Mouse (Mus musculus): ENCODE measurements around the gene Sh3rf3. TPM values are rescaled to one million over a fixed set of nuclear protein-coding genes. Genes with fewer than 3 reads are reported as not detected.
"Not testable (repeated sequence)": the region's sequence is repeated elsewhere in the genome, so short reads cannot be mapped to it uniquely, and the experiment has no call there.

The Sh3rf3 gene
- total RNA-seq, 2 experiments from 2014 or later, result 2.4 to 2.6 TPM

GRCm38 (mm10) chr10:58981674-58982329 lies 168.6 kb downstream of the Sh3rf3 start:
- no peak for DNase-seq (ENCODE audit: low spot score in 2 of 2)

- DNase-seq (ENCODE audit: low spot score in 2 of 2), result no peak
These were observed 169.5 kb downstream of the Sh3rf3 start for GRCm38 (mm10) chr10:58982546-58983154.

GRCm38 (mm10) chr10:58991611-58992010 lies 178.5 kb downstream of the Sh3rf3 start:
- DNase-seq (ENCODE audit: low spot score in 2 of 2), result no peak

- no peak for DNase-seq (ENCODE audit: low spot score in 2 of 2)
These were observed 181.6 kb downstream of the Sh3rf3 start for GRCm38 (mm10) chr10:58994726-58995125.

GRCm38 (mm10) chr10:58995132-58995531 lies 182.0 kb downstream of the Sh3rf3 start:
- DNase-seq (ENCODE audit: low spot score in 2 of 2), result no peak

- no peak for DNase-seq (ENCODE audit: low spot score in 2 of 2)
These were observed 189.2 kb downstream of the Sh3rf3 start for GRCm38 (mm10) chr10:59002361-59002760.

GRCm38 (mm10) chr10:59011415-59011814 lies 198.3 kb downstream of the Sh3rf3 start:
- no peak for DNase-seq (ENCODE audit: low spot score in 2 of 2)

GRCm38 (mm10) chr10:59013618-59014017 lies 200.5 kb downstream of the Sh3rf3 start:
- no peak for DNase-seq (ENCODE audit: low spot score in 2 of 2)

GRCm38 (mm10) chr10:59019302-59019973 lies 206.3 kb downstream of the Sh3rf3 start:
- no peak for DNase-seq (ENCODE audit: low spot score in 2 of 2)

- no peak for DNase-seq (ENCODE audit: low spot score in 2 of 2)
These were observed 237.3 kb downstream of the Sh3rf3 start for GRCm38 (mm10) chr10:59050434-59050833.

GRCm38 (mm10) chr10:59056294-59056693 lies 243.1 kb downstream of the Sh3rf3 start:
- no peak for DNase-seq (ENCODE audit: low spot score in 2 of 2)

- DNase-seq (ENCODE audit: low spot score in 2 of 2), result no peak
These were observed 253.6 kb downstream of the Sh3rf3 start for GRCm38 (mm10) chr10:59066804-59067203.

- no peak for DNase-seq (ENCODE audit: low spot score in 2 of 2)
These were observed 259.7 kb downstream of the Sh3rf3 start for GRCm38 (mm10) chr10:59072827-59073226.

GRCm38 (mm10) chr10:59076681-59077080 lies 263.5 kb downstream of the Sh3rf3 start:
- no peak for DNase-seq (ENCODE audit: low spot score in 2 of 2)

- no peak for DNase-seq (ENCODE audit: low spot score in 2 of 2)
These were observed 264.8 kb downstream of the Sh3rf3 start for GRCm38 (mm10) chr10:59077909-59078308.

GRCm38 (mm10) chr10:59085604-59086003 lies 272.4 kb downstream of the Sh3rf3 start:
- no peak for DNase-seq (ENCODE audit: low spot score in 2 of 2)

- no peak for DNase-seq (ENCODE audit: low spot score in 2 of 2)
These were observed 273.4 kb downstream of the Sh3rf3 start for GRCm38 (mm10) chr10:59086578-59086977.

- no peak for DNase-seq (ENCODE audit: low spot score in 2 of 2)
These were observed 276.9 kb downstream of the Sh3rf3 start for GRCm38 (mm10) chr10:59089861-59090621.

- DNase-seq (ENCODE audit: low spot score in 2 of 2), result no peak
These were observed 277.4 kb downstream of the Sh3rf3 start for GRCm38 (mm10) chr10:59090622-59090971.

GRCm38 (mm10) chr10:59091556-59091955 lies 278.4 kb downstream of the Sh3rf3 start:
- no peak for DNase-seq (ENCODE audit: low spot score in 2 of 2)

GRCm38 (mm10) chr10:59091988-59092387 lies 278.8 kb downstream of the Sh3rf3 start:
- DNase-seq (ENCODE audit: low spot score in 2 of 2), result no peak

- not testable (repeated sequence) for DNase-seq (ENCODE audit: low spot score in 2 of 2)
These were observed 289.9 kb downstream of the Sh3rf3 start for GRCm38 (mm10) chr10:59103076-59103475.

Data from adrenal gland, postnatal 4 days (tissue).